Mouse (Mus musculus) liver, adult 2 months (tissue): ENCODE data around the gene Sdhaf4. TPM values are rescaled to one million over a fixed set of nuclear protein-coding genes. Genes with fewer than 3 reads are reported as not detected.

Source experiments
- DNase-seq: peaks from one replicate; pipeline ENCODE4 v3.0.0-alpha.2; 2011; ENCODE audit warnings: low read depth, low spot score; ENCODE audit errors: extremely low read depth
- H3K27ac ChIP-seq: fragments of 200-500 bp; replicated peaks from 2 replicates; pipeline ENCODE4 v1.5.1; 2012; ENCODE audit warnings: low read depth, mild to moderate bottlenecking, control low read depth, inconsistent platforms, low read length; ENCODE audit not compliant: insufficient read depth
- H3K27me3 ChIP-seq: fragments of 200-500 bp; 2 replicates; pipeline ENCODE4 v1.6.1; 2012; ENCODE audit warnings: mild to moderate bottlenecking, moderate library complexity, low read length, inconsistent platforms; ENCODE audit not compliant: control insufficient read depth, insufficient read depth
- H3K36me3 ChIP-seq: fragments of 200-500 bp; 2 replicates; pipeline ENCODE4 v1.6.1; 2012; ENCODE audit warnings: low read length, inconsistent platforms; ENCODE audit not compliant: control insufficient read depth, insufficient read depth
- H3K4me1 ChIP-seq: fragments of 200-500 bp; 2 replicates; pipeline ENCODE4 v1.6.1; 2011; ENCODE audit warnings: low read length; ENCODE audit not compliant: control insufficient read depth, insufficient read depth
- H3K4me3 ChIP-seq: fragments of 200-500 bp; 2 replicates; pipeline ENCODE4 v1.5.1; 2011; ENCODE audit warnings: low read depth, mild to moderate bottlenecking, control low read depth, low read length, moderate library complexity; ENCODE audit not compliant: insufficient read depth
- H3K79me2 ChIP-seq: fragments of 200-500 bp; 2 replicates; pipeline ENCODE4 v1.6.1; 2012; ENCODE audit warnings: inconsistent platforms, mild to moderate bottlenecking, low read length, moderate library complexity; ENCODE audit not compliant: control insufficient read depth, insufficient read depth
- H3K9ac ChIP-seq: fragments of 200-500 bp; 2 replicates; pipeline ENCODE4 v1.6.1; 2012; ENCODE audit warnings: low read depth, mild to moderate bottlenecking, control low read depth, inconsistent platforms, low read length
- CTCF ChIP-seq: fragments of 200-500 bp; IDR thresholded peaks from 2 replicates; pipeline ENCODE4 v1.5.1; 2011; ENCODE audit warnings: low read depth, low read length, control low read depth
- POLR2A ChIP-seq: fragments of 200-500 bp; IDR thresholded peaks from 2 replicates; pipeline ENCODE4 v1.6.1; 2011; ENCODE audit warnings: low read length, control low read depth; ENCODE audit not compliant: insufficient read depth; ENCODE audit errors: extremely low read depth
- WGBS: fragments of 180-500 bp; shearing (Covaris S2); methylation state at CpG from one replicate; pipeline ENCODE4 v1.1.7; 2018; 5-methylcytosine and 5-hydroxymethylcytosine counted together
- polyA plus RNA-seq: library from polyadenylated mRNA; depleted of rRNA; stranded (reverse); fragments of >200 nt; gene quantifications from 2 replicates; pipeline ENCODE4 v1.2.3, GENCODE M21; 2012
- total RNA-seq: library from RNA; depleted of rRNA; stranded (reverse); fragments of >200 nt; gene quantifications from 2 replicates; pipeline ENCODE4 v1.2.3, GENCODE M21; 2014

Sdhaf4 gene
- total and polyA plus RNA-seq, 2 experiments = 8.9 to 53.3 TPM

DNA sequence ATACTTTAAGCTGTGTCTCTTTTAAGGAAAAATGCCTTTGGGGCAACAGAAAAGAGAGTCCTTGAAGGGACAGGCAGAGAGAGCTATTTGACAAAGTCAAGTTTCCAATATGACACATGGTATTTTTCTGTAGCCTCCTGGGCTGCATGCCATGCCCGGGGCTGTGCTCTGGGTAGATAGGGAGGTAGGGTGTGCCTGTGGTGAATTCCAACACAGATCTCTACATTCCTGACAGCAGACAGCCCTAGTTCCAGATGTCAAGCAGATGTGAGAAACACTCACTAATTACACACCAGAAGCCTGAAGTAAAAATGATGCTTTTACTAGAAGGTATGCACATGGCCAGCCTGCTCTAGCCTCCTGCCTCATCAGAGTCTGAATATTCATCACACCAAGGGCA lies 39.2 kb downstream of the Sdhaf4 start:
- TF ChIP-seq POLR2A = no peak
- no peak for TF ChIP-seq CTCF
- WGBS = 66% methylated on average over 1 of the region's 1 CpGs
- no peaks in the 10 kb centered on the region for H3K36me3 ChIP-seq
- no peaks in the 10 kb centered on the region for H3K79me2 ChIP-seq
- no peak overlapping the region for H3K4me3 ChIP-seq
- no peaks in the 10 kb centered on the region for H3K27me3 ChIP-seq
- no peak for DNase-seq
- H3K4me1 ChIP-seq = no peaks in the 10 kb centered on the region
- H3K27ac ChIP-seq = no peak overlapping the region
- H3K9ac ChIP-seq = no peak overlapping the region

DNA sequence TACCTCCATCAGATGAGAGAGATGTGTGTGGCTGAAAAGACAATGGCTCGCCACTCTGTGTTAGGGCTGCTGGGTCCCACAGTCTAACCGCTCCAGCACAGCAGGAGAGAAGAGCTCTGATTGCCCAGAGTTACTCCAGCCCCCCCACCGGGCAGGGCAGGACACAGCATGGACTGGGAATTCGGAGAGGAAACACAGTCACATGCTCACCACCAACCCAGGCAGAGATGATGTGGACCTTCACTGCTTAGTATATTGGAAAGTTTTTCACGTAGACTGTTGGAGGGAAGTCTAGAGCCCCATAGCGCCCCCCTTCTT lies 46.1 kb downstream of the Sdhaf4 start:
- Histone ChIP-seq H3K27me3 (0 out of 2 replicates have a peak, but pooled peaks cover 3% of the 10 kb centered on the region), H3K9ac (no peak overlapping the region), H3K36me3 (no peaks in the 10 kb centered on the region), H3K4me3 (no peak overlapping the region), H3K4me1 (no peaks in the 10 kb centered on the region), H3K79me2 (no peaks in the 10 kb centered on the region), H3K27ac (no peak overlapping the region)
- DNase-seq = no peak
- WGBS = 32% methylated on average over 6 of the region's 6 CpGs
- TF ChIP-seq POLR2A (no peak), CTCF (no peak)

DNA sequence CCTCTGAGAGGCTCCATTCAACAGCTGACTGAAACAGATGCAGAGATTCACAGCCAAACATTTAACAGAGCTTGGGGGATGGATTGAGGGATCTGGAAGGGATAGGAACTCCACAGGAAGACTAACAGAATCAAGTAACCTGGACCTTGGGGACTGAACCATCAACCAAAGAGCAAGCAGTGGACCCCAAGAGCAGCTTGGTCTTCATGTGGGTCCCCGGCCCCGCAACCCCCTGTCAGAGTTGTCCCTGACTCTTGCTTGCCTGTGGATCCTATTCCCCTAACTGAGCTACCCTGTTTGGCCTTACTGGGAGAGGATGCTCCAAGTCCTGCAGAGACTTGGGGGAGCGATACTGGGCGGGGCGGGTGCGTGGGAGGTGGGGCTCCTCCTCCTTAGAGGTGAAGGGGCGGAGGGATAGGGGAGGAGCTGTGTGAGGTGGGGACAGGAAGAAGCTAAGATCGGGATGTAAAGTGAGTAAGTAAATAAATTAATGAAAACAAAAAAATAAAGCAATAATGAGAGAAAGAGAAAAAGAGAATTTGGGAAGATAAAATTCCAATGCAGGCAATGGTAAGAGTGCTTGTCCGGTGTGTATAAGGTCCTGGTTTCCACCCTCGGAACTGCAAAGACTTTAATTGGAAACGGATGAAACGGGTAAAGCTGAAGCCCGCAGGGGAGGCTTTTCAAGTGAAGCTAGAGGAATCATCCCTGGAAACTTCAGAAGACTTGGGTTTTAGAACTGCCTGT lies 46.6 kb downstream of the Sdhaf4 start:
- Histone ChIP-seq H3K36me3 (no peaks in the 10 kb centered on the region), H3K79me2 (no peaks in the 10 kb centered on the region), H3K4me3 (no peak overlapping the region), H3K27me3 (0 out of 2 replicates have a peak, but pooled peaks cover 3% of the 10 kb centered on the region), H3K9ac (no peak overlapping the region), H3K4me1 (no peaks in the 10 kb centered on the region), H3K27ac (no peak overlapping the region)
- WGBS = 26% methylated on average over 13 of the region's 13 CpGs
- DNase-seq = no peak
- no peak for TF ChIP-seq POLR2A
- no peak for TF ChIP-seq CTCF

DNA sequence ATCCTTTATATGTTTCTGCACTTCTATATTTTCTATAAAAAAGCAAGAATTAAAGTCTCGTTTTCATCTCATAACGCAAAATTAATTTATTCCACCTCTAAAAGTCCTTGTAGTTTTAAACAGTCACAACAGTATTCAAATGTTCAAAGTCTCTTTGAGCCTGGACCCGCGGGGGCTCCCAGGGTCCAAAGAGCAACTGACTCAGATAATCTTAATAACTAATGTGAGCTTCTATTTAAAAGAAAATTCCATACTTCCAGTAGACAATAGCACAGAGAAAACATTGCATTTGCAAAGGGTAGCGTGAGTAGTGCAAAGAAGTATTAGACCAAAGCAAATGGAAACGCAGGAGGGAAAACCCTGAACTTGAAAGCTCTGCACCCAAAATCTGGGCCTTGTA lies 47.4 kb downstream of the Sdhaf4 start:
- WGBS = 85% methylated on average over 6 of the region's 6 CpGs
- Histone ChIP-seq H3K4me3 (no peak overlapping the region), H3K4me1 (no peaks in the 10 kb centered on the region), H3K79me2 (no peaks in the 10 kb centered on the region), H3K9ac (no peak overlapping the region), H3K27me3 (0 out of 2 replicates have a peak, but pooled peaks cover 3% of the 10 kb centered on the region), H3K36me3 (no peaks in the 10 kb centered on the region), H3K27ac (no peak overlapping the region)
- TF ChIP-seq POLR2A = no peak
- TF ChIP-seq CTCF = no peak
- no peak for DNase-seq

DNA sequence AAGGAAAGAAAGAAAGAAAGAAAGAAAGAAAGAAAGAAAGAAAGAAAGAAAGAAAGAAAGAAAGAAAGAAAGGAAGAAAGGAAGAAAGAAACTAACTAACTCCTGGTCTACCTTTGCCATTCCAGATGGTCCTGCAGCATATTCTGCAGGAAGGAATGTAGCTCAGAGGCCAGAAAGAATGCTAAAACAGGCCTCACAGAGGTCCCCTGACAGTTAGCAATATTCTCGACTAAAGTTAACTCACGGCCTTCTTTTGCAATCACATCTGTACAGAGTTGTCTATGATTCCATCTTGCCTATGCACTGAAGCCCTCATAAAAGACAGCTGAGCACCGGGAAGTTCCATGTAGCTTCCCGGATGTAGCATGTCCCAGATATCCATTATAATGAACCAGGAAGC lies 49.9 kb downstream of the Sdhaf4 start:
- Histone ChIP-seq H3K27ac (no peak overlapping the region), H3K4me1 (no peaks in the 10 kb centered on the region), H3K4me3 (no peak overlapping the region), H3K27me3 (0 out of 2 replicates have a peak, but pooled peaks cover 3% of the 10 kb centered on the region), H3K79me2 (no peaks in the 10 kb centered on the region), H3K36me3 (no peaks in the 10 kb centered on the region), H3K9ac (no peak overlapping the region)
- no peak for DNase-seq
- WGBS = 88% methylated on average over 4 of the region's 4 CpGs
- TF ChIP-seq POLR2A (no peak), CTCF (no peak)

DNA sequence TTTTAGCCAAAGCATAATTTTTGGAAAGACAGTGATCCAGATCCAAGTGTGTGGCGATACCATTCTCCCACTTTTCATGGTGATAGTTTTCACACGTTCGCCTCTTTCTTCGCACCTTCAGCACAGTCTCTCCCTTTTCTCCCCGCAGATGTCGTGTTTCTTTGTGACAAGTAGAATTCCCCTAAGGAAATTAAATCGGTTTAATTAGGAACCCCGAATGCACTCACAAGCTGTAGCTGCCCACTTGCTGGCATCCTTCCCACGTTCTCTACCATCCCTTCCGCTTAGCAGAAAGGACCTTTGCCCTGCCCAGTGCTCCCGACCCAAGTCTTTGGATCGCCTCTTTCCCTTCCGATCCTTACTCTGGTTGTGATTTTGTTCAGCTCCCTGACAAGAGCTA lies 51.5 kb downstream of the Sdhaf4 start:
- 0 out of 2 replicates have a peak, but pooled peaks cover 3% of the 10 kb centered on the region for H3K27me3 ChIP-seq
- no peaks in the 10 kb centered on the region for H3K36me3 ChIP-seq
- H3K79me2 ChIP-seq = no peaks in the 10 kb centered on the region
- TF ChIP-seq POLR2A (no peak), CTCF (no peak)
- WGBS = 85% methylated on average over 13 of the region's 13 CpGs
- no peak for DNase-seq
- H3K4me1 ChIP-seq = no peaks in the 10 kb centered on the region
- H3K4me3 ChIP-seq = no peak overlapping the region
- no peak overlapping the region for H3K27ac ChIP-seq
- no peak overlapping the region for H3K9ac ChIP-seq
